Mouse (Mus musculus) intestine, embryonic 14.5 days (tissue): Measurements from ENCODE around the gene Asic1. TPM values are rescaled to one million over a fixed set of nuclear protein-coding genes. Genes with fewer than 3 reads are reported as not detected.
A peak's percentile ranks its signal among the peaks of the same experiment; 100 is the strongest.

Experiments used
- ATAC-seq: fragments of 200-750 bp; cut with Nextera tagmentation; replicated peaks from 2 replicates; pipeline ENCODE4 v1.8.0; 2017; ENCODE audit warnings: low read depth, moderate number of reproducible peaks, moderate TSS enrichment, moderate library complexity; ENCODE audit not compliant: low FRiP score, low TSS enrichment
- DNase-seq: peaks from one replicate; pipeline ENCODE4 v3.0.0-alpha.2; 2018; ENCODE audit warnings: low spot score
- H3K27ac ChIP-seq: fragments of 300-500 bp; sonication (generic); 2 replicates; pipeline ENCODE4 v1.5.1; 2014; ENCODE audit warnings: low read depth, mild to moderate bottlenecking, control low read depth
- H3K27me3 ChIP-seq: fragments of 300-500 bp; sonication (generic); replicated peaks from 2 replicates; pipeline ENCODE4 v1.6.1; 2014; ENCODE audit warnings: low read length, control low read depth; ENCODE audit not compliant: control insufficient read depth, insufficient read depth
- H3K36me3 ChIP-seq: fragments of 300-500 bp; sonication (generic); 2 replicates; pipeline ENCODE4 v1.6.1; 2014; ENCODE audit warnings: low read length, control low read depth; ENCODE audit not compliant: control insufficient read depth, insufficient read depth
- H3K4me1 ChIP-seq: fragments of 300-500 bp; sonication (generic); replicated peaks from 2 replicates; pipeline ENCODE4 v1.6.1; 2014; ENCODE audit warnings: low read length, control low read depth, mixed read lengths; ENCODE audit not compliant: control insufficient read depth, insufficient read depth
- H3K4me2 ChIP-seq: fragments of 300-500 bp; sonication (generic); 2 replicates; pipeline ENCODE4 v1.6.1; 2014; ENCODE audit warnings: low read length
- H3K4me3 ChIP-seq: fragments of 300-500 bp; sonication (generic); 2 replicates; pipeline ENCODE4 v1.5.1; 2014; ENCODE audit warnings: low read depth, low read length, control low read depth, mixed read lengths
- H3K9ac ChIP-seq: fragments of 300-500 bp; sonication (generic); 2 replicates; pipeline ENCODE4 v1.6.1; 2014; ENCODE audit warnings: mild to moderate bottlenecking, low read length
- H3K9me3 ChIP-seq: fragments of 300-500 bp; sonication (generic); 2 replicates; pipeline ENCODE4 v1.6.1; 2016; ENCODE audit warnings: low read length, control low read depth; ENCODE audit not compliant: control insufficient read depth
- WGBS: fragments of 180-500 bp; shearing (Covaris S2); extraction: QIAGEN DNeasy Blood & Tissue Kit; methylation state at CpG from one replicate; pipeline ENCODE4 v1.1.7; 2014; 5-methylcytosine and 5-hydroxymethylcytosine counted together
- polyA plus RNA-seq: library from polyadenylated mRNA; unstranded; fragments of >200 nt; fragmentation: Nextera tagmentation; extraction: Ambion mirVana; gene quantifications from 2 replicates; pipeline ENCODE4 v1.2.1, GENCODE M21; 2014

The Asic1 gene
- polyA plus RNA-seq, 1 experiment from 2014 or later = 1.7 TPM

DNA sequence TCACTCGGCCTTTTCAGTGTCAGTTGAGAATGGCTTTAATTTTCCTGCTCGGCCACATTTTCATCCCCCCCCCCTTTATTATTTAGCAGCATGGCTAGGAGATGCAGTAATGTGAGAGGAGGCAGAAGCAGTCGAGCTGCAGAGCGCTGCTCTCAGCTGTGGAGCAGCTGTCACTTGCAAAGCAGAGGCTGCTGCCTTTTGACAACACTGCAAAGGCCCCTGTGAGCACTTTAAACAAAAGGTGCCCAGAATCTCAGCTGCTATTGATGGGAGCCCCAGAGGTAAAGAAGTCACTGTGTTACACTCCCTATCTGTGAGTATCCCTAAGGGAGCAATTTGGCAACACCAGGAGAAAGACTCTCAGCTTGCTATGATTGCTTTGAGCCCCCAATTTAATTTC, 21.8 kb upstream of the Asic1 start:
- Histone ChIP-seq H3K9ac (no peak overlapping the region), H3K27ac (0 out of 2 replicates have a peak overlapping the region, but pooled peaks have one; percentile 33), H3K27me3 (peaks cover 8% of the 10 kb centered on the region), H3K4me3 (no peak overlapping the region), H3K36me3 (no peaks in the 10 kb centered on the region), H3K9me3 (no peaks in the 10 kb centered on the region), H3K4me1 (peaks cover 49% of the 10 kb centered on the region), H3K4me2 (peak overlapping the region; percentile 33)
- WGBS = 20% methylated on average over 4 of the region's 4 CpGs
- ATAC-seq (no peak), DNase-seq (no peak)

DNA sequence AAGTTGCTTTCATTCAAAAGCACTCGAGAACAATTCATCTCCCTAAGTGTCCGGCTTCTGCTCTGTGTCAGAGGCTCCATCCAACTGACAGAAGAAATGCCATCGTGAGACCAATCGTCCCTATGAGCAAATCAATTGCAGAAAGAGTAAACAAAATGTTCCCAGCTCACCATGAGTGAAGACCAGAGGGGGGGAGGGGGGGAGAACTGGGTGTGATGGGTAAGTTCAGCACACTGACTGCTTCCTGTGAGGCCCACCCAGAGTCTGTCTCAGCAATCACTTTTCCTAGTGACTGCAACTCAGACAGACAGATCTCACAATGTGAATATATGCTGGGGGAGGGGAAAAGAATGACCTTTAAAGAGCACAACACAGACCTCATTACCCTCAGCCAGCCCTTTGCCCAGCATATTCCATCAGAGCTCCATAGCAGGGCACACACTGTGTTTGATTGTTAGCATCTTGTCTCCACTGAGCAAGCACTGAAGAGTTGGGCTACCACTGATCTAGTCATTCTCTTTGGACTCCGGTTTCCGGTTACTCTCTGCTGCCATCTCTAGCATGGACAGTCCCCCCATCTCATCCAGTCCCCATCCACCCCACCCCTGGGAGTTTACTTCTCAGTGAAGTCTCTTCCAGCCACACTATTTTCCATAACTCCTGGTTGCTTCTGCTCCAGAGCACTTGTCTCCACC, 21.0 kb upstream of the Asic1 start:
- Histone ChIP-seq H3K27ac (no peak overlapping the region), H3K27me3 (peaks cover 15% of the 10 kb centered on the region), H3K4me2 (peak overlapping the region; percentile 69), H3K4me1 (peaks cover 52% of the 10 kb centered on the region), H3K9me3 (no peaks in the 10 kb centered on the region), H3K9ac (0 out of 2 replicates have a peak overlapping the region, but pooled peaks have one; percentile 16), H3K36me3 (no peaks in the 10 kb centered on the region), H3K4me3 (peak overlapping the region; percentile 63)
- ATAC-seq (no peak), DNase-seq (no peak)
- WGBS = 20% methylated on average over 6 of the region's 6 CpGs

DNA sequence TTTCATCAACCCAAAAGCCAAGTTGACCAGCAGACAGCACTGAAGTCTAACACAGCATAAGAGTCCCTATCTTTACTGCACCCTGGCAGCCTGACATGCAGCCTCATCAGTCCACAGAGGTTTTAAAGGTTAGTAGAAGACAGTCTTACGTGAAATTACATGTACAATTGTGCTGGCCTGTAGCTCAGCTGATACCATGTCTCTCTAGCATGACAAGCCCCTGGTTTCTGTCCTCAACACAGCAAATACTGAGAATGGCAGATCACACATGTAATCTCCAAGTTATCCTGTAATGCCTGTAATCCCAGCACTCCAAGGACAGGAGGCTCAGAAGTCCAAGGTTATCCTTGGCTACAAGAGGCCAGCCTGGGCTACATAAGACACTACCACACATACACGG, 19.9 kb upstream of the Asic1 start:
- Histone ChIP-seq H3K4me3 (peak overlapping the region; percentile 63), H3K4me1 (peaks cover 46% of the 10 kb centered on the region), H3K9me3 (no peaks in the 10 kb centered on the region), H3K36me3 (no peaks in the 10 kb centered on the region), H3K9ac (peak overlapping the region; percentile 77), H3K27me3 (peaks cover 26% of the 10 kb centered on the region), H3K27ac (no peak overlapping the region), H3K4me2 (peak overlapping the region; percentile 69)
- WGBS = 45% methylated on average over 2 of the region's 2 CpGs
- DNase-seq (no peak), ATAC-seq (no peak)

DNA sequence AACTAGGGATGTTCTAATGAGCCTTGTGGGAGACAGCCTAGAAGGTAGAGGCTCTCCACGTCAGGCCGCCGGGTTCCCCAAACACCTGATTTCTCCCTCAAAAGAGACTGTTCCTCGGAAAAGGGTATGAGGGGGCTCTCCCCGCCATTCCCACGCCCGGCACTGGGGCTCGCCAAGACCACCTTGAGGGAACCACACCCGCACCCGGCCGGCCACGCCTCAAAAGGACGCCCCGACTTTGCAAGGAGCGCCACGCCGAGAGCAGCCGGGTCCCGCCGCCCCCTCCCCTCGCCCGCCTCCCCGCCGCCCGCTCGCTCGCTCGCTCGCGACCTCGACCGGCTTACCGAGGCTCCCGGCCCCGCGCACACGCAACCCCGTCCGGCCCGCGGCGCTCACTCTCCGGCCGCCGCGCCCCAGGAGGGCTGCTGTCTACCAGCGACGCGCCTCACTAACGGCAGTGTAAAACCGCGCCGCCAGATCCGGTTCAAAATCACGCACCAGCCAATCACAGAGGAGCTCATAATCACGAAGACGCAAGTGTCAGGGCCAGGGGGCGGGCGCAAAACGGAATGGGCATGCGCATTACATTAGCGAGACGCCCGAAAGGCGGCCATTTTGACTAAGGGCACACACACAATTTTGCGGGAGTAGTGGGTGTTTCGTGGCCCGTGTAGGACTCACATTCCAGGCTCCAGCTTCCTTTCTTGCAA, 18.9 kb upstream of the Asic1 start, which contains the start of gene Racgap1:
TSS of gene Racgap1 (minus strand) at position 494 of the 710 bp plus-strand sequence.
- Histone ChIP-seq H3K4me1 (peaks cover 40% of the 10 kb centered on the region), H3K36me3 (no peaks in the 10 kb centered on the region), H3K9me3 (no peaks in the 10 kb centered on the region), H3K27me3 (peaks cover 34% of the 10 kb centered on the region), H3K4me3 (peak within 1 kb of the TSS; percentile 63), H3K4me2 (peak within 1 kb of the TSS; percentile 69), H3K9ac (peak within 1 kb of the TSS; percentile 77), H3K27ac (peak within 1 kb of the TSS; percentile 29; the same call in 1 of the 2 replicates)
- ATAC-seq (peak; percentile 92), DNase-seq (peak; percentile 95)
- under 1% methylated on average over 65 of the region's 68 CpGs for WGBS

DNA sequence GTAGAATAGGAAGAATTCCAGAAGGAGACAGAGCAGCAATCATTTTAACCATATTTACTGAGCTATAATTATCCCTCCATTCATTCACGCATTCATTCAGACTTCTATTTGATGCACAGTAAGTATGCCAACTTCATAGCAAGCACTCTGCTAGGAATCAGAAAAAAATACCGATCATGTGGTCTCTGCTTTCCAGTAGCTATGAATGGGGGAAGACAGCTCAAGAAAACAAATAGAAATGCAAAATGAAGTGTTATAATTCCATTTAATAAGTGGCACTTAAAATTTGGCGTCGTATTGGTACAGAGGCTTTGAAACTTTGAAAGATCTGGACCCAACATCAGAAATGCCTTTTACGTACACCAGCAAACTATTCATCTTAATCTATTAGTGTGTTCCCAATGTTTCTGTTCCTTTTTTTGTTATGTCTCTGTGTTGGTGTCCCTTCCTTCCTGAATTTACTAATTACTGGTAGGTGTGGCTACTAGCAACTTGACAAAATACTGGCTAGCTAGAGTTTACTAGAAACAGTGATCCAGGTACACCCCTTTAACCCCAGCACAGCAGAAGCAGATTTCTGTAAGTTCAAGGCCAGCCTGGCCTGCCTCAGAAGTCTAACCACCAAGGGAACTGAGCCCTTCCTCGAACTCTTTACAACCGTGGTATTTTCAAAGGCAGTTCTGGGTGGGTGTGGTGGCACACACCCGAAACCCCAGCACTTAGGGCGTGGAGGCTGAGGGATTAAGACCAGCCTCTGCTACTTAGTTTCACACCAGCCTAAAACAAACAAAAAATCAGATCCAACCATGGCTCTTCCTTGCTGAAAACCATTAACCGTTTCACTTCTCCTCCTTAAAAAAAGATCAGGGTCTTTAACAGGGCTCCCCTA, 17.9 kb upstream of the Asic1 start:
- no peak overlapping the region for H3K27ac ChIP-seq
- DNase-seq (no peak), ATAC-seq (no peak)
- H3K9me3 ChIP-seq = no peaks in the 10 kb centered on the region
- peaks cover 34% of the 10 kb centered on the region for H3K27me3 ChIP-seq
- no peaks in the 10 kb centered on the region for H3K36me3 ChIP-seq
- H3K4me2 ChIP-seq = peak overlapping the region; percentile 69
- peaks cover 32% of the 10 kb centered on the region for H3K4me1 ChIP-seq
- H3K4me3 ChIP-seq = peak overlapping the region; percentile 63
- WGBS = 64% methylated on average over 10 of the region's 10 CpGs
- no peak overlapping the region for H3K9ac ChIP-seq

DNA sequence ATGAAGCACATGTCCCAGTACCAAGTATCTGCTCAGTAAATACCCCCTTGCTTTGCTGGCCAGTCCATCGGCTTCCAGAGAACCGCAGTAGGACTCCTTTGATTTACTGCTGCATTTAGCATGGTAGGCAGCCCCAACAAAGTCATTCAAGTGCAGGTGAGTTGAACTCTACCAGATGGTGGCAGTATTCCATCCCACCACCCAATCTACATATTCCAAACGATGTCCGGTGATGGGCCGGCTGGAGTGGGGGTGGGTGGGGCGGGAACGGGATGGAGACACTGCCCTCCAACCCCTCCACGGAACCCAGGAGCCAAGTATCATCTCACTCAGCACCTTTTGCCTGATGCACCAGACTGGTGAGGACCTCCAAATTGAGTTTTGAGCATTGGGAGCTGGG, 16.9 kb upstream of the Asic1 start:
- DNase-seq (no peak), ATAC-seq (no peak)
- Histone ChIP-seq H3K9ac (no peak overlapping the region), H3K9me3 (no peaks in the 10 kb centered on the region), H3K4me2 (peak overlapping the region; percentile 36), H3K27me3 (peaks cover 34% of the 10 kb centered on the region), H3K27ac (no peak overlapping the region), H3K36me3 (no peaks in the 10 kb centered on the region), H3K4me3 (no peak overlapping the region), H3K4me1 (peaks cover 24% of the 10 kb centered on the region)
- WGBS = 10% methylated on average over 8 of the region's 8 CpGs

DNA sequence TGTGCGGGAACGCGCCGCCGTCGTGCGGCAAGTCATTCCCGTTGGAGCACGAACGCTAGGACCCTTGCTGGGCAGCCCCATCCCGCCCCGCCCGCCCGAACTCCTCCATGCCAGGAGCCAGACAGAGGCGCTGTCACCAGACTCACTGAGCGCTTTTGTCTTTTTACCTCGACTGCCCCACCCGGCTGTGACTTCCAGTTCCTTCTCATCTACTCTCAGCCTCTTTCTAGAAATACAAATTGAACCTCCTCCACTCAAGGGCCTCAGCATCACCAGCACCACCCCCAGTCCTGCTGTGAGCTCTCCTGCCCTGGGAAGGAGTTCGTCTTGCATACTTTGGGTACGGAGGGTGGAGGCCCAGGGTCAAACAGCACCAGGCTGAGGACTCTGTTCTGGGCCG, 16.3 kb upstream of the Asic1 start:
- ATAC-seq (no peak), DNase-seq (no peak)
- Histone ChIP-seq H3K9me3 (no peaks in the 10 kb centered on the region), H3K4me3 (no peak overlapping the region), H3K27ac (no peak overlapping the region), H3K27me3 (peaks cover 34% of the 10 kb centered on the region), H3K36me3 (no peaks in the 10 kb centered on the region), H3K9ac (no peak overlapping the region), H3K4me2 (peak overlapping the region; percentile 36), H3K4me1 (peaks cover 19% of the 10 kb centered on the region)
- WGBS = 6% methylated on average over 20 of the region's 21 CpGs

DNA sequence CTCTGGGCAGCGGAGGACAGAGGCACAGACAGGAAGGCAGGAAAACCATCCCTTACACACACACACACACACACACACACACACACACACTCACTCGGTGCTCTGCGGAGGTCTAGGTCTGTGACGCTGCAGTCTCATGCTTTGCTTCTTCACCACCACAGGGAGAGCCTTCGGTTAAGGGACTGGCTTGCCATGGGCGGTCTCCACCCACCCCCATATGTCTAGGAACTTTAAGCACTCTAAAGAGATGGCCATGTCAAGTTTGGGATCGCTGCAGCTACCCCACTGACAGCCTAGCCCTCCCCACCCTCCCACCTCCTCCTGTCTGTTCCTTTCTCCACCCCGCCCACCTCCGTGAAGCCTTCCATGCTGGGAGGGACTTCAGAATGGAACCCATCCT, 14.2 kb upstream of the Asic1 start:
- DNase-seq = no peak

More for the DNA sequence above, 14.2 kb upstream of the Asic1 start:
- peaks cover 34% of the 10 kb centered on the region for H3K27me3 ChIP-seq
- 0 out of 2 replicates have a peak, but pooled peaks cover 3% of the 10 kb centered on the region for H3K4me1 ChIP-seq
- H3K9ac ChIP-seq = no peak overlapping the region
- no peak overlapping the region for H3K4me3 ChIP-seq
- H3K36me3 ChIP-seq = no peaks in the 10 kb centered on the region
- 45% methylated on average over 9 of the region's 9 CpGs for WGBS
- H3K9me3 ChIP-seq = no peaks in the 10 kb centered on the region
- no peak overlapping the region for H3K27ac ChIP-seq
- ATAC-seq = no peak
- H3K4me2 ChIP-seq = no peak overlapping the region
